Mouse (Mus musculus) gastrocnemius, adult 18-20 months (tissue): ENCODE results near the gene Vmn1r213. TPM values are rescaled to one million over a fixed set of nuclear protein-coding genes. Genes with fewer than 3 reads are reported as not detected.

Experiments
- DNase-seq: peaks from one replicate; pipeline ENCODE4 v3.0.0; 2021; ENCODE audit warnings: low spot score
- long read RNA-seq, 2 experiments: library from polyadenylated mRNA; stranded (forward); transcript quantifications; one replicate each; pipeline ENCODE4 v2.0.0; 2021
- total RNA-seq, 2 experiments: library from RNA; stranded (reverse); gene quantifications; 2 replicates each; pipeline ENCODE4 v1.2.3; 2021

The Vmn1r213 gene
- total RNA-seq: not detected
- long read RNA-seq, experiment 1: 0 reads
- long read RNA-seq, experiment 2: 0 reads

DNA sequence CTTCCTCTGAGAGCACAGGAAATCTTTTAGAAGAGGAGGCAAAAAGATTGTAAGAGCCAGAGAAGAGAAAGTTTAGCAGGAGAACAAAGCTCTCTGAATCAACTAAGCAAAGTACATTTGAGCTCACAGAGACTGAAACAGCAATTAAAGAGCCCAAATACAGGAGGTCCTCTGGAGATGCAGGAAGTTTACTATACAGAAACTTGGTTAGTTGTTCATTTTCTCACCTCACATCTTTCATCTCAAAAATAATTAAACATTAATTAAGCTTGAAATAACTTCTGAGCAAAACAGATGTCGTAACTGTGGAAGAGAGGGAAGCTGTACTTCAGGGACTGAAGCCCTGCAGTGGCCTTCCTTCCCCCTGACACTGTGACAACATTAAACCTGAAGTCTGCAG, at the start of gene Vmn1r213:
Gene Vmn1r213, plus strand, starts transcription at position 301 of the 400 bp plus-strand sequence.
- DNase-seq: no peak

DNA sequence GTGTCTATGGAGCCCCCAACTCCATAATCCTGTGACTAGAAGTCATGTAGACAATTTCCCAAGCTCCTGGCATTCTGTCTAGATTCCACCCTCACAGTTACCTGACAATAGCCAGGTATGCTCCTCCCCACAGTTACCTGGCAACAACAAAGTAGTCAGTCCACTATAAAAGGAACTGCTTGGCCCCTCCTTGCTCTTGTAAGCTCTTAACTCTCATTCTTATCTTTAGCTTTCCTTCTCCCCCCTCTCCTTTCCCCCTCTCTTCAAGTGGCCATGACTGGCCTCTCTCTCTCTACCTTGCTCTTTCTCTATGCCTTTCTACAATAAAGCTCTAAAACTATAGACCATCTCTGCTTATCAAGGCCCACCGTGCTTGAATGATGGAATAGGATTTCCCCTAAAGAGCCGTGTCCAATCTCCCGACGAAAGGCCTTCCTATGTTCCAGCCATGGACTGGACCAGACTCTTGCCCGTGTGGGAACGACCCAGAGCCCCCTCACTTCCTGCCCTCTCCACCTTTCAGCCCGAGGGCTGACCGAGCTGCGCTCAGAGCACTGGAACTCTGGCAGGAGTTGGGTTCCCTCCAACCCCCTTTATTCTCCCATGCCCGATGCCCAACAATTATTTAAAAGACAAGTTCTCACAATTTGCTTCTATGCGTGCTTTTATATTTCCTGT, 17.1 kb upstream of the Vmn1r213 start:
- DNase-seq: no peak

DNA sequence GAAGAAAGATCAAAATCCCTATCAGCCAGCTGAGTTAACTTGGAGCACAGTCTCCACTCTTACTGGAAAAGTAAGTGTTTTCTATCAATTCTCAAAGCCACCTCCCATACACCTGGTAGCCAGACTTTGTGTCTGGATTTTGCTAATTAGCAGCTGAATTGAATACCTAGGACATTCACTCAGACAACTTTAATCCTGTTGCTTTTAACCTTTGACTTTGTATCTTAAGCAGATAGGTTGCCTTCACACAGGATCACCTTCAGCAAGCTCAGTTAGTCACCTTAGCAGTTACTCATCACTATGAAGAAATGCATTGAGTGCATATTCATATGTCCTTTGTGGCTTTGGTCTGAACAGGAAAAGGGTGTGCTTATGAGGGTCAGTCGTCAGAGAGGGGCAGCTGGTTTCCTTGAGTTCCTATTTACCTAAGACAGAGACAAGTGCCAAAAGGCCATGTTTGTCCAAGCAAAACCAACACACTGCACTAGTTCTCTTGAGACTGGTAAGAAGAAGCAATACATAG, 15.2 kb upstream of the Vmn1r213 start:
- no peak for DNase-seq

- DNase-seq: no peak
Measured at GRCm38 (mm10) chr13:22992721-22993120, 14.7 kb upstream of the Vmn1r213 start.

- no peak for DNase-seq
Measured at GRCm38 (mm10) chr13:23018158-23018557, 10.7 kb downstream of the Vmn1r213 start.

GRCm38 (mm10) chr13:23024812-23025211, 17.4 kb downstream of the Vmn1r213 start:
- DNase-seq: no peak

- no peak for DNase-seq
Measured at GRCm38 (mm10) chr13:23030118-23030517, 22.7 kb downstream of the Vmn1r213 start, which contains the start of gene Vmn1r214. TSS of gene Vmn1r214 (plus strand) at chr13:23030418.

- DNase-seq: no peak
Measured at GRCm38 (mm10) chr13:23057778-23058177, 50.3 kb downstream of the Vmn1r213 start.

Other genes starting within 250 kb of the Vmn1r213 start
- not detected for gene Vmn1r208, start 230.3 kb upstream of the Vmn1r213 start, total RNA-seq
- gene Vmn1r209, start 198.0 kb upstream of the Vmn1r213 start, total RNA-seq: not detected
- gene Vmn1r210, start 176.3 kb upstream of the Vmn1r213 start, total RNA-seq: not detected
- not detected for gene Vmn1r211, start 150.1 kb upstream of the Vmn1r213 start, total RNA-seq
- not detected for gene Vmn1r212, start 123.5 kb upstream of the Vmn1r213 start, total RNA-seq
- gene Vmn1r214, start 22.8 kb downstream of the Vmn1r213 start, total RNA-seq: not detected
- not detected for gene Vmn1r215, start 60.4 kb downstream of the Vmn1r213 start, total RNA-seq
- gene Vmn1r217, start 110.6 kb downstream of the Vmn1r213 start, total RNA-seq: not detected
- not detected for gene Vmn1r218, start 125.5 kb downstream of the Vmn1r213 start, total RNA-seq
- not detected for gene Vmn1r219, start 151.7 kb downstream of the Vmn1r213 start, total RNA-seq
- not detected for gene Vmn1r220, start 180.3 kb downstream of the Vmn1r213 start, total RNA-seq
- gene Vmn1r221, start 206.5 kb downstream of the Vmn1r213 start, total RNA-seq: not detected
- not detected for gene Vmn1r222, start 228.3 kb downstream of the Vmn1r213 start, total RNA-seq
- gene Vmn1r223, start 239.5 kb downstream of the Vmn1r213 start, total RNA-seq: not detected